Mouse (Mus musculus): ENCODE results near the gene Rasgef1b.

DNA sequence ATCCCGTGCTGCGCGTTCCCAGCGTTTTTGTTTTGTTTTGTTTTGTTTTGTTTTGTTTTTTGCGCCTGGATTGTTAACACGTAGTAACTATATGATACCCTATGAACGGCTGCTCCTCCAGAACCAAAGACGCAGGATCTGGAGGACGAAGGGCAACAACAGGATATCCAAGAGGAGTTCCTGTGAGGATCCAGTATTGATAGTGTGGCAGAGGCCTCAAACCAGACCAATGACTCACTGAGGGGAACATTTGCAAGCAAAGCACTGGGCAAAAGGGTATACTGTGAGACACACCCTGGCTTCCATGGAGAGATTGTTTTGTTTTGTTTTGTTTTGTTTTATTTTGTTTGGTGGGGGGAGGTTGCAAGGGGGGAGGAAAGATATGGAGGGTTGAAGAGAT lies 348.0 kb downstream of the Rasgef1b start:
- TF ChIP-seq POLR2A (IDR thresholded peaks at IDR 0.05; ENCODE audit: borderline replicate concordance, control insufficient read depth, low read depth, low read length) = no peak
- no peak for TF ChIP-seq CTCF (IDR thresholded peaks at IDR 0.05; ENCODE audit: control insufficient read depth, insufficient read depth, low read length)
